Mouse (Mus musculus): ENCODE measurements at regions not wholly inside any gene's neighbourhood (a gene's known extent, or its start where the extent isn't known, plus 50 kb on each side); places are given as distances from the start of the nearest gene placed in this dataset.

DNA sequence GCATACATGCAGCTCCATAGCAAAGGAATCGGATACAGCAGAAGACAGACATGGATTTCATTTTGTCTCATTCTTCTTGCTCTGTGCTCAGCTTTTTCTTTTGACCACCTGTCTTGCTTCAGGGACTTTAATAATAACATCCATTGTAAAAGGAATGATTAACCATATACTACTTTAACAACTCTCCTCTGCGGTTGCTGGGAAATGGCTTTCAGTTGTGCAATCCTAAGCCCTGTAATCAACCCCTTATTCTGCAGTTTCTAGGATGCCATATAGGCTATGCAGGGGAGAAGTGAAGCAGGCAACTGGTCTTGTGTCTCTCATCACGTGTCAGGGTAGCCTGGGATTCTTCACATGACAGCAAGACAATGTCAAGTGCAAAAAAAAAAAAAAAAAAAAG lies 135.8 kb upstream of the Igf1 start:
- no peak for ATAC-seq (replicated peaks; ENCODE audit: poor library complexity)

DNA sequence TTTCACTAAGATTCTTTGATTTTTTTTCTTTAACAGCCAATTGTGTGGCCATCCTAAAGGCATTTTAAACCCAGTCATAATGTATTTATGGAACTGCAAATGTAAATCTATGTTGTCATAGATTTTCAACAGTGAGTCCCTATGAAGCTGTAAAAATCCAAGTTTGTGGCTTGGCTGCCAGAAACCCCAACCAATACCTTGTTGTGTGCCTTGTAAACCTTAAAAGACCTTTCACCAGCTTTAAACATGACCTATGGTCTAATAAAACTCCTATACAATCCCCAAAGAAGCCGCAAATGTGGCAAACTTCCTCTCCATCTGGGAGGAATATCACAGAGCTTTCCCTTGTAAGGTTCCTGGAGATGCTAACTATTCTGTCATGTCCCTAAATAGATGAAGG lies 125.4 kb upstream of the Igf1 start:
- no peak for ATAC-seq (replicated peaks; ENCODE audit: poor library complexity)

- ATAC-seq (replicated peaks; ENCODE audit: poor library complexity): no peak
These were observed 124.8 kb upstream of the Igf1 start for GRCm38 (mm10) chr10:87733241-87733640.

DNA sequence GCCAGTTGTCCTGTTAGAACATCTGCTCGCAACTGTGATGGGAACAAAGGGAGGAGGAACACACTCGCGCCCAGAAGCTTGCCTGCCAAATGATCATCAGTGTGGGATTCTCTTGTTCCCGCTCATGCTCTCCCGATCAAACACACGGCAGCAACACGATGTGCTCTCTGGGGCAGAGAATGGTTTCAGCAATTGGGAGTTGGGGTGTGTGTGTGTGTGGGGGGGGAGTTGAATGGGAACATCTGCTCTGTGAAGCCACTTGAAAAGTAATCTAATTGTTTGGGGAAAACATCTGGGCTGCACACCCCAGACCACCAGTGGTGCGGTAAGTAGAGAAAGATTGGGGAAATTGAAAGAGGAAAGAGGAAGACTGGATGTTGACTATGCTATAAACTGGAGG lies 117.7 kb upstream of the Igf1 start:
- no peak for ATAC-seq (replicated peaks; ENCODE audit: poor library complexity)

- no peak for ATAC-seq (replicated peaks; ENCODE audit: poor library complexity)
These were observed 115.3 kb upstream of the Igf1 start for GRCm38 (mm10) chr10:87742766-87743165.

DNA sequence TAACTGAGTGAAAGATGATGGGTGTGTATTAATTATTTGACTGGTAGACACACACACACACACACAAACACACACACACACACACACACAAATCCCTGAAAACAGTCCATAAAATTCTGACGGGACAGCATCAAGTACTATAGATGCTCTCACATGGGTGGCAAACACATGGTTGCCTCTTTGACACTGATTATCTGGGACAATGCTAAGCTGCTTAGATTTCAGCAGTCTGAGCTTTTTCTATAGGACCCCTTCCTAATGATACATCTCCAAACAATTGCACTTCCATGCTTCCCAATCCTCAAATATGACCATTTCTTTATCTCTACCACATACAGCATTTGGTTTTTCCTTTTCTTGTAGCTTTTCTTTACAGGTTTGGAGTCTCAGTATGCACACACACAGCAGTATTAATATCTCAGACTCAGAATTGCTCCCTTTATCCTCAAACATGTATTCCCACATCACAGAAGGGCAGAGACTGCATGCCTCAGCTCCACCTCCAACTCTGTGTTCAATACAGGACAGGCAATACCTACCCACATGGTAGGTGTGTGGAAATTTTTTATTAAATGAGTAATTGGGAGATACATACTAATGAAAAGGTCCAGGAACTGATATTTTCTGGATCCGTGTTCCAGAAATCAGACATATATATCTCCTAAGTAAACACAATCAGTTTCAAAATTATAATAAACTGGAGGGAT lies 110.1 kb upstream of the Igf1 start:
- no peak for ATAC-seq (replicated peaks; ENCODE audit: poor library complexity)

- ATAC-seq (replicated peaks; ENCODE audit: poor library complexity): no peak
These were observed 109.4 kb upstream of the Igf1 start for GRCm38 (mm10) chr10:87748631-87749193.

DNA sequence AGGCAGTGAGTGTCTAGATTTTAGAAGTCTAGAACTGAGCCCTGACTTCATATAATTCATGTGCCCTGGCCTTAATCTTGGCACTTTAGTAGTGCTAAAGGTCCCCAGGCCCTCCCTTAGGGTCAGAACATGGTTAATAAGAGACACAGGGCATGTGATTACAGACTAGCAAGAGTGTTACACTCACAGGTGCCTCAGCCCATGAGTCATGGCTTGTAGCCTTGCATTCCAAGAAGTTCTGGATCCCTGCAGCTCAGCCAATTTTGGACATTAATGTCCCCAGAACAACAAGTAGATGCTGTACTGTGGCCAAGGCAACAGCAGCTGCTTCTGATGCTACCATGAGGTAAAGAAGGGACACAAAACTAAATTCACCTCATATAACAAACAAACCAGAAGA lies 107.7 kb upstream of the Igf1 start:
- ATAC-seq (replicated peaks; ENCODE audit: poor library complexity): no peak

DNA sequence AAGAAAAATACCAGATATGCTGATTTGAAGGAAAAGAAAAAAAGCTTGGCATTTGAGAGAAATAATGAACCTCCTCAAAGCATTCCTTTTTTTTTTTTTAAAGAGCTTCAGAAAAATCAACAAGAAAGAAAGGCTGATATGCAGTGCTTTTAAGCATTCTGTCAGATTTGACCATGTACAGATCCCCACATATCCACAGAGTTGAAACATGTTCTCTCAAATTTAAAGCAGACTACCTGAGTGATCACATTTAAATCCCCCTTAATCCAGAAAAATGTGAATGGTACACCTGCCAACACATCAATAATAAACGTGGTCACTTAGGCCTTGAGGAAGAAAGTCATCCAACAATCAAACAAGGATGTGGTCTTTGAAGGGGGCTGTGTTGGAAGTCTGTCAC lies 107.1 kb upstream of the Igf1 start:
- ATAC-seq (replicated peaks; ENCODE audit: poor library complexity): no peak

DNA sequence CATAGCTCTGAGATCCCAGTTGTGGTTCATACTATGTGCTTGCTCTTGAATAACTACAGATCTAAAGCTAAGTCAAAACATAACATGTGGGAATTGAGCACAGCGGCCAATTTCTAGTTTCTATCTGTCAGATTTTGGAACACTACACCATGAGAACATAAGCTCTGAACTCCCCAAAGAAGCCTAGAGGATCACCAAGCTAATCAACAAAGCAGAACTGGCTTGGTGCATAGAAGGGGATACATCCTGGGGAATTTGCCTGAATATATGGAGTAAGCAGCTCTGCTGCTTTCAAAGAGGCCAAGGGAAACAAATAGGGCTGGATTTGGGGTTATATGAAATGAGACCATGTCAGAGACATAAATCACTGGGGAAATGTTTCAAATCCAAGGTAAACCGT lies 105.9 kb upstream of the Igf1 start:
- no peak for ATAC-seq (replicated peaks; ENCODE audit: poor library complexity)

DNA sequence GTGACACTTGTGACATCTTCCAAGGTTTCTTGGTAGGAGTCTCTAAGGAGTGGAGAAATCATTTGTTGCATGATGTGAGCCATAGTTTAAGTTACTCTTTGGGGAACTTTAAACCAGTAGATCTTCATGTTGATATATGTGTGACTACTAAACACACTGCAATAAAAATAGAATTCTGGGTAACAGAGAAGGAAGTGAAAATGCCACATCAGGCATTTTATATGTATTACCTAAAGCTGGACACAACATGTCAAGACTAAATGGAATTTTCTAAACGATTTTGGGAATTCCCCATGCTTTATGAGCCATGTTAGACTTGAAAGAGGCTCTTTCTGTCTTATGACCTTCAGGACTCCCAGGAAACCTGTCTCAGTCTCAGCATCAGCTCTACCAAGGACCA lies 104.6 kb upstream of the Igf1 start:
- ATAC-seq (replicated peaks; ENCODE audit: poor library complexity): no peak

- no peak for ATAC-seq (replicated peaks; ENCODE audit: poor library complexity)
These were observed 96.5 kb upstream of the Igf1 start for GRCm38 (mm10) chr10:87761528-87762030.

DNA sequence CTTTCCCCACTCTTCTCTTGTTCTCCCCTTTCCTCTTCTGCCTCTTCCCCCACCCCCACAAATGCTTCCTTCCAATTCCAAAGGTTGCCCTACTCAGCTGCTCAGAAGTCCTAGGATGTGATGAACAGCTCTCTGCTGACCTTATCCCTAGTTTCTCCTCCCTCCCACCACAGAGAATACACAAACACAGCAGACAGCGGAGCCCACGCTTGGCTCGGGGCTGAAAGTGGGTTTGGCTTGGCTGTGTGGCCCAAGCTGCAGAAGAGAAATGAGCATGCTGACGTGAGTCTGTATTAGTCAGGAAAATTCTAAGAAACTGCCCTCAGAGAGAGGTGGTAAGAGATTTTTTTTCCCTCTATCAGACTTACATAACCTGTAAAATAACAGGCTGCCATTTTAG lies 70.5 kb upstream of the Igf1 start:
- ATAC-seq (replicated peaks; ENCODE audit: poor library complexity): no peak

DNA sequence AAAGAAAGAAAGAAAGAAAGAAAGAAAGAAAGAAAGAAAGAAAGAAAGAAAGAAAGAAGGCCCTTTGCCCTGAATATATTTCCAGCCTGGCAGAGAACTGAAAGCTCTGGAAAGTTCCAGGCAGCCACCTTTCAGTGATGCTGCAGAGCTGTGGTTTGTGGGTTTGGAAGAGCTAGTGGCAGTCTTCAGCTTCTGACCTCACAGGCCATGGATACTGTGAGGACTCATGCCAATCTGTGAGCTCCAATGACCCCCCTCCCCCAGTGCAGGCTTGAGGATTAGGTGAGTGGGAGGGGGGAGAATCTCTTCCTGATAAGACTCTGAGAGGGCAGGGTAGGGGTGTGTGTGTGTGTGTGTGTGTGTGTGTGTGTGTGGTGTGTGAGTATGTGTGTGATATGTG lies 65.7 kb upstream of the Igf1 start:
- no peak for ATAC-seq (replicated peaks; ENCODE audit: poor library complexity)

DNA sequence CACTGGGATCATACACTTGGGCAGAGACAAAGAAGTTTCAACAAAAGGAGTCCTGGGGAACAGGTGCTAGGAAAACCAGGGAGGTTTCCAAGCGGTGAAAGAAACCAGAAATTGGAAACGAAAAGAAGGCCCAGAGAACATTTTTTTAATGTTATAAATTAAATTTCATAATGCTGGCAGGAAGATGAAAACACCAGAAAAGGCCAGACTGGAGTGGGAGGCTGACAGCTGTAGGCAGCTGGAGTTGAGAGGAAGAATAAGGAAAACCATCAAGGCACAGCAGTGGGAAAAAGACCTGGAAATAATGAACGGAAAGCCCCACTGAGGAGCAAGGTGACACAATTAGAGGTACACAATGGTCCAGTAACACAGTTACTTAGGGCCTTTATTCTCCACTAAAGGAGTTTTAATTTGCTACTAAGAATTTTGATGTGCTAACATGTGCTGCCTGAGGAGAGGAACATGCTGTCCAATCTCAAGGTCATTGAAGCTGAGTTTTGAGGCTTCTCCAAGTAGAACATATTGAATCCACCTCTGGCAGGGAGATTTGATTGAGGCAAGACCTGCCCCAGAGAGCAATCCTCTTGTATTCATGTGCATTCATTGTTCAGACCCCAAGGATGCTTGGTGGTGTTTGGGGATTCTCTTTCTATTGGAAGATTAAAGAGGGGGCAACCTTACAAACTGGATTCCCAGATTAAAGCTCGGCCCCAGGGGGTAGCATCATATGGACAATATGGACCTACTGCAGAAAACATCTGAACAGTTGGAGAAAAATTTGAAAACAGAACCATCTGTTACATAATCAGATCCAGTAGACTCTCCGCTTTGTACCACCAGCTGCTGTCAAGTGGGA lies 53.9 kb upstream of the Igf1 start:
- no peak for ATAC-seq (replicated peaks; ENCODE audit: poor library complexity)

DNA sequence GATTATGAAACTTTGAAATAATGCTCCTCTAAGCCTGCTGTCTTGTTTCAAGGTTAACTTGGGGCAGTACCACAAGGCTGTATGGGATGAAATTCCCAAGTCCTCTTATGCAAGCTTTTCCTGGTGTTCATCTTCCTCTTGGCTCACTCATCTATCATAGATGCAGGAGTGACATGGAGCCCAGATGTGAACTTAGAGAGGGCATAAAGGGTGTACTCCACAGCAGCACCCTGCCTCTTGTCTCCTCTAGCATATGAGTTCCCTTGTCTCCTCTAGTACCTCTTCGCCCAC lies 53.3 kb upstream of the Igf1 start:
- ATAC-seq (replicated peaks; ENCODE audit: poor library complexity): no peak

All from megakaryocyte progenitor cell, adult 5-6 weeks (primary cell).